ENCODE assay signal across 9 mouse cellular contexts in genomic region chr8:90961603-90962002, GRCm38 (mm10).
DNase-seq lines count a peak whose midpoint lies in the region; ATAC-seq and TF ChIP-seq lines count a peak whose summit lies in the region.
"Had no signal": no experiment of that assay in that cellular context is flagged by ENCODE, and none has a peak within 500 bp of the region (broad histone marks: within the 10 kb centered on the region; RNA-seq: fewer than 3 reads in every experiment).

No protein-coding gene starts in this region.

- no peak overlapping the region for H3K27ac ChIP-seq in left cerebral cortex, adult 2 months
- no peak overlapping the region for H3K27ac ChIP-seq in forebrain, embryonic 15.5 days (replicated peaks)
- H3K27ac ChIP-seq in hindbrain, embryonic 14.5 days: no peak overlapping the region
- H3K27ac ChIP-seq: limb, embryonic 12.5 days had no signal

- peaks cover 3% of the 10 kb centered on the region; the same call in 1 of the 2 replicates for H3K36me3 ChIP-seq in forebrain, embryonic 15.5 days
- H3K36me3 ChIP-seq in hindbrain, embryonic 14.5 days (replicated peaks; ENCODE audit: control insufficient read depth, insufficient read depth): peaks cover 7% of the 10 kb centered on the region; the same call in 1 of the 2 replicates

- H3K4me3 ChIP-seq in left cerebral cortex, adult 2 months: peak overlapping the region; percentile 11; the same call in 1 of the 2 replicates
- no peak overlapping the region for H3K4me3 ChIP-seq in forebrain, embryonic 15.5 days
- H3K4me3 ChIP-seq in hindbrain, embryonic 14.5 days (replicated peaks; ENCODE audit: low read length): no peak overlapping the region
- H3K4me3 ChIP-seq: limb, embryonic 12.5 days had no signal

- H3K4me2 ChIP-seq in forebrain, embryonic 15.5 days (replicated peaks): no peak overlapping the region
- H3K4me2 ChIP-seq in hindbrain, embryonic 14.5 days (replicated peaks): no peak overlapping the region
- H3K4me2 ChIP-seq: limb, embryonic 12.5 days had no signal

- peak; percentile 21 for DNase-seq in adrenal gland, adult 2 months
- no peak for DNase-seq in adrenal gland, postnatal 4 days (ENCODE audit: low spot score in 2 of 2)
- no peak for DNase-seq in left cerebral cortex, adult 2 months (ENCODE audit: extremely low spot score in 1 of 2, low spot score in 2 of 2)
- no peak for DNase-seq in left cerebral cortex, postnatal 25 days (ENCODE audit: low spot score in 2 of 2)
- peak; percentile 4 for DNase-seq in T-cell, adult 2 months (ENCODE audit: low spot score)
- DNase-seq in hindbrain, embryonic 14.5 days (ENCODE audit: low spot score): no peak

- no peak for TF ChIP-seq CTCF in left cerebral cortex, adult 2 months (IDR thresholded peaks at IDR 0.05)

- intact Hi-C loops in left cerebral cortex, adult 2 months (cut with DNase I): no loop called here
- intact Hi-C loops in left cerebral cortex, postnatal 25 days (cut with DNase I): no loop called here

- WGBS in forebrain, embryonic 15.5 days: 86% methylated on average over 4 of the region's 4 CpGs
- 79% methylated on average over 4 of the region's 4 CpGs for WGBS in hindbrain, embryonic 14.5 days

- H3K9ac ChIP-seq in forebrain, embryonic 15.5 days (replicated peaks): no peak overlapping the region
- H3K9ac ChIP-seq in hindbrain, embryonic 14.5 days: no peak overlapping the region
- H3K9ac ChIP-seq: limb, embryonic 12.5 days had no signal

- H3K4me1 ChIP-seq in forebrain, embryonic 15.5 days: peaks cover 66% of the 10 kb centered on the region
- H3K4me1 ChIP-seq in hindbrain, embryonic 14.5 days (replicated peaks; ENCODE audit: control insufficient read depth, insufficient read depth, low read length): peaks cover 53% of the 10 kb centered on the region

- ATAC-seq in monocyte, adult 5-6 weeks (replicated peaks; ENCODE audit: insufficient number of reproducible peaks, low FRiP score, low TSS enrichment, poor library complexity, severe bottlenecking): peak; percentile 57
- no peak for ATAC-seq in forebrain, embryonic 15.5 days (replicated peaks)
- no peak for ATAC-seq in hindbrain, embryonic 14.5 days (ENCODE audit: low FRiP score)

- no peaks in the 10 kb centered on the region for H3K9me3 ChIP-seq in forebrain, embryonic 15.5 days
- no peaks in the 10 kb centered on the region for H3K9me3 ChIP-seq in hindbrain, embryonic 14.5 days (ENCODE audit: control insufficient read depth, low read length)
- H3K9me3 ChIP-seq: limb, embryonic 12.5 days had no signal

- no peaks in the 10 kb centered on the region for H3K27me3 ChIP-seq in forebrain, embryonic 15.5 days
- no peaks in the 10 kb centered on the region for H3K27me3 ChIP-seq in hindbrain, embryonic 14.5 days (ENCODE audit: control insufficient read depth, insufficient read depth, low read length)
- H3K27me3 ChIP-seq: limb, embryonic 12.5 days had no signal

Comparison
In these comparisons a context has a peak if more than half of its experiments do, and no peak if none do; other contexts are left out.
1. DNase-seq: peak in adrenal gland, adult 2 months (single experiment) and T-cell, adult 2 months (single experiment); none in adrenal gland, postnatal 4 days (0 of 2), left cerebral cortex, adult 2 months (0 of 2), left cerebral cortex, postnatal 25 days (0 of 2) and hindbrain, embryonic 14.5 days (single experiment).